ENCODE assay signal across 16 mouse cellular contexts in genomic region chr10:22811921-22812320, GRCm38 (mm10). TPM values are rescaled to one million over a fixed set of nuclear protein-coding genes. Genes with fewer than 3 reads are reported as not detected.
DNase-seq lines count a peak whose midpoint lies in the region; ATAC-seq lines count a peak whose summit lies in the region.
"Had no signal": no experiment of that assay in that cellular context is flagged by ENCODE, and none has a peak within 500 bp of the region (broad histone marks: within the 10 kb centered on the region; RNA-seq: fewer than 3 reads in every experiment).

No protein-coding gene starts in this region.

- no peak overlapping the region for H3K27ac ChIP-seq in heart, embryonic 14.5 days (replicated peaks in 1 of 2; ENCODE audit: control insufficient read depth in 1 of 2, insufficient read depth in 1 of 2, low read depth in 2 of 2, low read length in 2 of 2)
- no peak overlapping the region for H3K27ac ChIP-seq in neural tube, embryonic 11.5 days (ENCODE audit: low read depth, low read length)
- no peak overlapping the region for H3K27ac ChIP-seq in neural tube, embryonic 15.5 days (replicated peaks)
- no peak overlapping the region for H3K27ac ChIP-seq in intestine, embryonic 14.5 days (ENCODE audit: low read depth)
- H3K27ac ChIP-seq: embryonic facial prominence, embryonic 15.5 days; forebrain, embryonic 15.5 days; limb, embryonic 15.5 days had no signal

- H3K27me3 ChIP-seq in heart, embryonic 14.5 days (ENCODE audit: control insufficient read depth, insufficient read depth, low read length) = peaks cover 58% of the 10 kb centered on the region
- peaks cover 54% of the 10 kb centered on the region for H3K27me3 ChIP-seq in neural tube, embryonic 11.5 days (ENCODE audit: control insufficient read depth, insufficient read depth, low read length)
- peaks cover 70% of the 10 kb centered on the region for H3K27me3 ChIP-seq in neural tube, embryonic 15.5 days (replicated peaks)
- H3K27me3 ChIP-seq in intestine, embryonic 14.5 days (replicated peaks; ENCODE audit: control insufficient read depth, insufficient read depth, low read length) = 0 out of 2 replicates have a peak, but pooled peaks cover 17% of the 10 kb centered on the region

- H3K4me3 ChIP-seq in heart, embryonic 14.5 days (ENCODE audit: control insufficient read depth in 1 of 2, insufficient read depth in 1 of 2, low read depth in 1 of 2, low read length in 2 of 2) = peak overlapping the region; percentile 2 to 16; a peak in 2 of 4 replicates
- H3K4me3 ChIP-seq in neural tube, embryonic 11.5 days (ENCODE audit: low read depth, low read length) = no peak overlapping the region
- no peak overlapping the region for H3K4me3 ChIP-seq in neural tube, embryonic 15.5 days (replicated peaks)
- no peak overlapping the region for H3K4me3 ChIP-seq in intestine, embryonic 14.5 days (ENCODE audit: low read depth, low read length)
- H3K4me3 ChIP-seq: embryonic facial prominence, embryonic 15.5 days; forebrain, embryonic 15.5 days; limb, embryonic 15.5 days had no signal

- DNase-seq in heart, postnatal 14 days = no peak
- peak; percentile 29 for DNase-seq in neural tube, embryonic 11.5 days (ENCODE audit: low spot score)
- DNase-seq in intestine, embryonic 14.5 days (ENCODE audit: low spot score) = no peak
- DNase-seq in retina, postnatal 1 day = peak; percentile 44
- no peak for DNase-seq in spleen, postnatal 10 days (ENCODE audit: low spot score in 2 of 2)
- DNase-seq in thymus, postnatal 36 days = no peak
- DNase-seq: cerebellum, adult 8-10 months; gastrocnemius, postnatal 36 days; layer of hippocampus, postnatal 36 days; lung, embryonic 14.5 days had no signal

- H3K9me3 ChIP-seq in heart, embryonic 14.5 days (ENCODE audit: control insufficient read depth, low read length) = no peaks in the 10 kb centered on the region
- no peaks in the 10 kb centered on the region for H3K9me3 ChIP-seq in neural tube, embryonic 11.5 days (ENCODE audit: control insufficient read depth, low read length)
- H3K9me3 ChIP-seq in neural tube, embryonic 15.5 days (replicated peaks) = no peaks in the 10 kb centered on the region
- no peaks in the 10 kb centered on the region for H3K9me3 ChIP-seq in intestine, embryonic 14.5 days (ENCODE audit: control insufficient read depth, low read length)
- H3K9me3 ChIP-seq: embryonic facial prominence, embryonic 15.5 days; forebrain, embryonic 15.5 days; limb, embryonic 15.5 days had no signal

- H3K4me2 ChIP-seq in heart, embryonic 14.5 days (ENCODE audit: low read length) = peak overlapping the region; percentile 36; the same call in 1 of the 2 replicates
- no peak overlapping the region for H3K4me2 ChIP-seq in neural tube, embryonic 11.5 days (ENCODE audit: low read depth)
- no peak overlapping the region for H3K4me2 ChIP-seq in neural tube, embryonic 15.5 days
- H3K4me2 ChIP-seq in intestine, embryonic 14.5 days (ENCODE audit: low read length) = peak overlapping the region; percentile 69
- H3K4me2 ChIP-seq: embryonic facial prominence, embryonic 15.5 days; forebrain, embryonic 15.5 days; limb, embryonic 15.5 days; lung, embryonic 14.5 days had no signal

- 25% methylated on average over 12 of the region's 12 CpGs for WGBS in heart, embryonic 14.5 days
- WGBS in neural tube, embryonic 11.5 days = 11% methylated on average over 12 of the region's 12 CpGs
- WGBS in neural tube, embryonic 15.5 days = 10% methylated on average over 12 of the region's 12 CpGs
- WGBS in intestine, embryonic 14.5 days = 32% methylated on average over 12 of the region's 12 CpGs

- H3K4me1 ChIP-seq in heart, embryonic 14.5 days (ENCODE audit: control insufficient read depth in 2 of 2, insufficient read depth in 2 of 2, low read length in 2 of 2) = peaks cover 4 to 9% of the 10 kb centered on the region in 2 experiments; a peak in 2 of 4 replicates
- no peaks in the 10 kb centered on the region for H3K4me1 ChIP-seq in neural tube, embryonic 11.5 days (ENCODE audit: control insufficient read depth, insufficient read depth, low read length)
- H3K4me1 ChIP-seq in neural tube, embryonic 15.5 days = peaks cover 9% of the 10 kb centered on the region; the same call in 1 of the 2 replicates
- no peaks in the 10 kb centered on the region; the same call in 1 of the 2 replicates for H3K4me1 ChIP-seq in intestine, embryonic 14.5 days (replicated peaks; ENCODE audit: control insufficient read depth, insufficient read depth, low read length)

- ATAC-seq in heart, embryonic 14.5 days (ENCODE audit: insufficient number of reproducible peaks, insufficient read depth, low FRiP score, low read depth) = no peak
- no peak for ATAC-seq in neural tube, embryonic 11.5 days (ENCODE audit: insufficient read depth, low FRiP score, low TSS enrichment)
- no peak for ATAC-seq in neural tube, embryonic 15.5 days (ENCODE audit: low FRiP score)
- ATAC-seq in intestine, embryonic 14.5 days (replicated peaks; ENCODE audit: low FRiP score, low TSS enrichment, low read depth) = no peak
- ATAC-seq: forebrain, embryonic 15.5 days had no signal

- H3K36me3 ChIP-seq in heart, embryonic 14.5 days (ENCODE audit: control insufficient read depth, insufficient read depth, low read length) = no peaks in the 10 kb centered on the region
- no peaks in the 10 kb centered on the region for H3K36me3 ChIP-seq in neural tube, embryonic 11.5 days (ENCODE audit: control insufficient read depth, insufficient read depth, low read length)
- H3K36me3 ChIP-seq in neural tube, embryonic 15.5 days = no peaks in the 10 kb centered on the region
- H3K36me3 ChIP-seq in intestine, embryonic 14.5 days (ENCODE audit: control insufficient read depth, insufficient read depth, low read length) = 0 out of 2 replicates have a peak, but pooled peaks cover 5% of the 10 kb centered on the region
- H3K36me3 ChIP-seq: embryonic facial prominence, embryonic 15.5 days; forebrain, embryonic 15.5 days; limb, embryonic 15.5 days had no signal

- H3K9ac ChIP-seq in heart, embryonic 14.5 days (ENCODE audit: low read length) = no peak overlapping the region; the same call in 1 of the 2 replicates
- H3K9ac ChIP-seq in neural tube, embryonic 11.5 days (ENCODE audit: low read length) = no peak overlapping the region
- no peak overlapping the region for H3K9ac ChIP-seq in neural tube, embryonic 15.5 days (replicated peaks)
- no peak overlapping the region for H3K9ac ChIP-seq in intestine, embryonic 14.5 days (ENCODE audit: low read length)
- H3K9ac ChIP-seq: embryonic facial prominence, embryonic 15.5 days; forebrain, embryonic 15.5 days; limb, embryonic 15.5 days; lung, embryonic 14.5 days had no signal

- intact Hi-C loops in heart, postnatal 14 days (cut with DNase I) = no loop called here

RNA-seq across cellular contexts. Expression of gene Tcf21, which starts 8.1 kb away (rescaled TPM):
- 65.2 and 71.6 TPM in 2 replicates for polyA plus RNA-seq in heart, embryonic 14.5 days (2014; fragmentation: Nextera tagmentation; extraction: Ambion mirVana)
- 10 to 100 TPM; 21.0 to 21.5 TPM for total RNA-seq in heart, postnatal 14 days (2021)
- 0.40 and 0.69 TPM in 2 replicates for polyA plus RNA-seq in neural tube, embryonic 11.5 days (2014; fragmentation: Nextera tagmentation; extraction: Ambion mirVana)
- polyA plus RNA-seq in neural tube, embryonic 15.5 days (2015; fragmentation: Nextera tagmentation; extraction: Ambion mirVana) = 20.9 TPM in 1 of 2 replicates, not detected in the other
- 257 and 320 TPM in 2 replicates for polyA plus RNA-seq in intestine, embryonic 14.5 days (2014; fragmentation: Nextera tagmentation; extraction: Ambion mirVana)
- total RNA-seq: gastrocnemius, postnatal 36 days; layer of hippocampus, postnatal 36 days; megakaryocyte, adult 5-6 weeks had no signal

Comparison
In these comparisons a context has a peak if more than half of its experiments do, and no peak if none do; other contexts are left out.
1. H3K4me2 ChIP-seq: peak in heart, embryonic 14.5 days (single experiment) and intestine, embryonic 14.5 days (single experiment); none in neural tube, embryonic 11.5 days (single experiment) and neural tube, embryonic 15.5 days (single experiment).
2. H3K4me3 ChIP-seq: peak in heart, embryonic 14.5 days (2 of 2); none in neural tube, embryonic 11.5 days (single experiment), neural tube, embryonic 15.5 days (single experiment) and intestine, embryonic 14.5 days (single experiment).
3. DNase-seq: peak in neural tube, embryonic 11.5 days (single experiment) and retina, postnatal 1 day (single experiment); none in heart, postnatal 14 days (0 of 2), intestine, embryonic 14.5 days (single experiment), spleen, postnatal 10 days (0 of 2) and thymus, postnatal 36 days (0 of 2).